Mouse (Mus musculus) midbrain, embryonic 13.5 days (tissue): ENCODE results near the gene Nit2. TPM values are rescaled to one million over a fixed set of nuclear protein-coding genes. Genes with fewer than 3 reads are reported as not detected.

ENCODE experiments used
- ATAC-seq: fragments of 200-750 bp; cut with Nextera tagmentation; 2 replicates; pipeline ENCODE4 v1.8.0; 2017; ENCODE audit warnings: mild to moderate bottlenecking, moderate TSS enrichment, moderate library complexity
- H3K27ac ChIP-seq: fragments of 300-500 bp; sonication (generic); 2 replicates; pipeline ENCODE4 v1.5.1; 2015; ENCODE audit warnings: inconsistent platforms, mild to moderate bottlenecking, moderate library complexity
- H3K27me3 ChIP-seq: fragments of 300-500 bp; sonication (generic); 2 replicates; pipeline ENCODE4 v1.6.1; 2015; ENCODE audit warnings: mild to moderate bottlenecking, inconsistent platforms
- H3K36me3 ChIP-seq: fragments of 300-500 bp; sonication (generic); 2 replicates; pipeline ENCODE4 v1.6.1; 2015; ENCODE audit warnings: mild to moderate bottlenecking, inconsistent platforms
- H3K4me1 ChIP-seq: fragments of 300-500 bp; sonication (generic); replicated peaks from 2 replicates; pipeline ENCODE4 v1.6.1; 2015; ENCODE audit warnings: inconsistent platforms
- H3K4me2 ChIP-seq: fragments of 300-500 bp; sonication (generic); replicated peaks from 2 replicates; pipeline ENCODE4 v1.6.1; 2015; ENCODE audit warnings: moderate library complexity, mild to moderate bottlenecking, inconsistent platforms
- H3K4me3 ChIP-seq: fragments of 300-500 bp; sonication (generic); replicated peaks from 2 replicates; pipeline ENCODE4 v1.5.1; 2015; ENCODE audit warnings: mild to moderate bottlenecking, inconsistent platforms
- H3K9ac ChIP-seq: fragments of 300-500 bp; sonication (generic); replicated peaks from 2 replicates; pipeline ENCODE4 v1.6.1; 2015; ENCODE audit warnings: mild to moderate bottlenecking, inconsistent platforms
- H3K9me3 ChIP-seq: fragments of 300-500 bp; sonication (generic); 2 replicates; pipeline ENCODE4 v1.6.1; 2016; ENCODE audit warnings: mild to moderate bottlenecking, inconsistent platforms
- WGBS: fragments of 180-500 bp; shearing (Covaris S2); methylation state at CpG from one replicate; pipeline ENCODE4 v1.1.7; 2015; 5-methylcytosine and 5-hydroxymethylcytosine counted together
- polyA plus RNA-seq: library from polyadenylated mRNA; unstranded; fragments of >200 nt; fragmentation: Nextera tagmentation; extraction: Ambion mirVana; gene quantifications from 2 replicates; pipeline ENCODE4 v1.2.1, GENCODE M21; 2015

Gene Nit2
- 41.3 and 41.6 TPM in 2 replicates for polyA plus RNA-seq

DNA sequence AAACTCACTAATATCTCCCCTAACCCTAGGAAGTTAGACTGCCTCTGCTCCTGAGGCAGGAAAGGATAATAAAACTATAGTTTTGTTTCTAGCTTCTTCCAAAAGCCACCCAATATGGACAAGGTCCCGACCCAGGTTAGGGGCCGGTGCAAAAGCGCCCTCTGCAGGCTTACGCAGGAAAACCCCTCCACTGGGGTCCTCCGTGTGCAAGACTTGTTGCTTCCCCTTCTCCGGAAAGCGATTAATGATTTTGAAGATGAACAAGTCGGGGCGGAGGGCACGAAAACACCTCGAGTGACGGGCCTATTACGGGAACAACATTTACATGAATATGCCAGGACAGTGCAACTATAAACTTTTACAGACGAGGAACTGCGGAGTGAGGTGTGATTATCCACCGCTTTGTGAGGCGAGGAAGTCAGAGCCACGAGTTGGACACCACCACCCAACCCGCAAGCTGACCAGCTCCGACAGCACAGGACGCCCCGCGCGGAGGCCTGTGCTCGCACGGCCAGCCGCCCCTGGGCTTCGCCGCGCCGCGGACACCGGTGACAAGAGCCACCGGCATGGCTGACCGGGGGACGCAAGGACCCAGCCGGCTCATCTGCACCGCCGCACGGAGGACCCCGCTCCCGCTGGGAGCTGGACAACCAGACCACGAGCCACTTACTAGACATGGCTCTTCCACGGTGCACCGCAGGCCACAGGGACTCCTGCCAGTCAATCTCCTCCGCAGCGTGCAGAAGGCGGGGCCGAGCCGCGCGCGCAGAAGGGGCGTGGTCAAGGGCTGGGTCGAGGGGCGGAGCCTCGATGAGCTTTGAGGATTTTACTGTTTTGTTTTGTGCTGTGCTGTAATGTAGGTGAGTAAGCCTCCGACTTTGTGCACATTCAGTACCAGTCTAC is at the start of gene Nit2:
Nit2 (minus strand) TSS at position 731 of the 903 bp plus-strand sequence.
- peak; percentile 98 for ATAC-seq
- Histone ChIP-seq H3K4me3 (peak within 1 kb of the TSS; percentile 81), H3K4me2 (peak within 1 kb of the TSS; percentile 76), H3K9ac (peak within 1 kb of the TSS; percentile 77), H3K9me3 (no peaks in the 10 kb centered on the region), H3K36me3 (peaks cover 13% of the 10 kb centered on the region), H3K4me1 (peaks cover 19% of the 10 kb centered on the region), H3K27ac (peak within 1 kb of the TSS; percentile 79), H3K27me3 (no peaks in the 10 kb centered on the region)
- WGBS: under 1% methylated on average over 58 of the region's 58 CpGs

DNA sequence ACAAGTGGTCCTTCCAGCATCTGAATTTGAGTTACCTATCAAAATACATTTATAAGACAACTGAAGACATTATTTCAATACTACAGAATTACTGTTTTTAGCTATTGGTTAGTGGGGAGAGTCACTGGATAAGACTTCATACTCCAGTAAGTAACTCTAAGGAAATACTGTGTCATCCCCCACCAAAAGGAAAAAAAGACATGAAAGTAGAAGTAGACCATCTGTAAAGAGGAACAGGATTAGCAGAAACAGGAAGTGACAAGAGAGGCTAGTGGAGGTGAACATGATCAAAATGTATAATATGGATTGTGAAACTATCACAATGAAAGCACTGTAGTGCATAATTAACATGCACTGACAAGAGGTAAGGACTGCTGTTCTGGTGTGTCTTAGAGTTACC is 48.8 kb upstream of the Nit2 start:
- H3K9ac ChIP-seq: no peak overlapping the region
- no peak overlapping the region for H3K27ac ChIP-seq
- H3K36me3 ChIP-seq: peaks cover 36% of the 10 kb centered on the region
- no peaks in the 10 kb centered on the region for H3K4me1 ChIP-seq
- no peaks in the 10 kb centered on the region for H3K27me3 ChIP-seq
- H3K4me2 ChIP-seq: no peak overlapping the region
- no peaks in the 10 kb centered on the region for H3K9me3 ChIP-seq
- H3K4me3 ChIP-seq: no peak overlapping the region
- no peak for ATAC-seq

DNA sequence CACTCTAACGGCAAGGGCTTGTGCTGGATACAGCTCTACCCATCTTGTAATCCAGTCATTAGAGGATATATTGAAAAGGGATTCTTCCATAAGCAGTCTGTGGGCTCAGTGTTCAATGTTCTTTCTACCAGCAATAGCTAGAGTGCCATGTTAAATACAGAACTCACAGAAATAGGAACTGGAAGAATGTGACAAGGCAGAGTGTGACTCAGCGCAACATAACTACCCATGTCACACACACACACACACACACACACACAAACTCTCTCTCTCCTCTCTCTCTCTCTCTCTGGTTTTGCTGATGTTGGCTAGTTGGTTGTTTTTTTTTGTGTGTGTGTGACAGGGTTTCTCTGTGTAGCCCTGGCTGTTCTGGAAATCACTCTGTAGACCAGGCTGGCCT is 43.9 kb upstream of the Nit2 start:
- Histone ChIP-seq H3K4me1 (no peaks in the 10 kb centered on the region), H3K27ac (no peak overlapping the region), H3K36me3 (peaks cover 47% of the 10 kb centered on the region), H3K9me3 (no peaks in the 10 kb centered on the region), H3K4me3 (no peak overlapping the region), H3K9ac (no peak overlapping the region), H3K27me3 (no peaks in the 10 kb centered on the region), H3K4me2 (no peak overlapping the region)
- WGBS: 95% methylated on average over 2 of the region's 2 CpGs
- ATAC-seq: no peak

DNA sequence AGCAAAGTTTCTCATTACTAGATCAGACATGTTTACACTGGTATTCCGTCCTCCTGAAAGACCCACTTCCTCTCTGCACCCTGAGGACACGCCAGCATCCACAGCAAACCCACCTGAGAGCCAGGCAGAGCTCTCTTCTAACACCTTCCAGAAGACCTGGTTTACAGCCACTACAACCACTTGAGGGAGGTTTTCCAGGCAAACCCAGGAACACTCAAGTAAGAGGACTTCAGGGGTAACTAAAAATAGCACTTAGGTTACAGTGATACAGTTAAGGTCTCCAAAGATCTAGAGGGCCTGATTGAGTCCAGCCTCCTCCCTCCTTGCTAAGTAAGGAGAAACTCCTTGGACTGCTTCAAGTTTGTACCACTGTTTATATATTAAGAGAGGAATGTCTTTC is 41.2 kb upstream of the Nit2 start:
- no peak overlapping the region for H3K4me2 ChIP-seq
- no peaks in the 10 kb centered on the region for H3K9me3 ChIP-seq
- H3K4me1 ChIP-seq: no peaks in the 10 kb centered on the region
- H3K27me3 ChIP-seq: no peaks in the 10 kb centered on the region
- 91% methylated on average over 2 of the region's 2 CpGs for WGBS
- no peak overlapping the region for H3K9ac ChIP-seq
- no peak for ATAC-seq
- no peak overlapping the region for H3K4me3 ChIP-seq
- no peak overlapping the region for H3K27ac ChIP-seq
- H3K36me3 ChIP-seq: peaks cover 42% of the 10 kb centered on the region

DNA sequence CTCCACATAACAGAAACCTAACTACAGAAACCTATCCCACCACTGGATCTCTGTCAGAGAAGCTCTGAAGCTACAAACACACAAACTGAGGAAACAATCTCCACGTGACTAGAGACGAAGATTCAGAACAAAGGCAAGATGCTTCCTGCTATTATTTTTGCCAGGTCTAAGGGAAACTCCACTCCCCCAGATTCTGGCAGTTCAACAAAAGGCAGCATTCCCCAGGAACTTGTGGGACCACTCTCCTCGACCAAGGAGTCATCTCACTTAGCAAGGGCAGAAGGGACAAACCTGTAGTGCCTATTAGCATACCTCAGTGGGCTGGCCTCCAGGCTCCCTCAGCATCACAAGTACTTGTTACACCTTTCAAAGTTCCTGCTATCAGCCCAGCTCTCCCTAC is 30.1 kb upstream of the Nit2 start:
- H3K4me3 ChIP-seq: no peak overlapping the region
- no peak overlapping the region for H3K9ac ChIP-seq
- H3K27me3 ChIP-seq: no peaks in the 10 kb centered on the region
- H3K9me3 ChIP-seq: no peaks in the 10 kb centered on the region
- ATAC-seq: no peak
- H3K4me1 ChIP-seq: no peaks in the 10 kb centered on the region
- H3K36me3 ChIP-seq: peaks cover 26% of the 10 kb centered on the region
- no peak overlapping the region for H3K4me2 ChIP-seq
- H3K27ac ChIP-seq: no peak overlapping the region
- WGBS: 76% methylated on average over 3 of the region's 3 CpGs

DNA sequence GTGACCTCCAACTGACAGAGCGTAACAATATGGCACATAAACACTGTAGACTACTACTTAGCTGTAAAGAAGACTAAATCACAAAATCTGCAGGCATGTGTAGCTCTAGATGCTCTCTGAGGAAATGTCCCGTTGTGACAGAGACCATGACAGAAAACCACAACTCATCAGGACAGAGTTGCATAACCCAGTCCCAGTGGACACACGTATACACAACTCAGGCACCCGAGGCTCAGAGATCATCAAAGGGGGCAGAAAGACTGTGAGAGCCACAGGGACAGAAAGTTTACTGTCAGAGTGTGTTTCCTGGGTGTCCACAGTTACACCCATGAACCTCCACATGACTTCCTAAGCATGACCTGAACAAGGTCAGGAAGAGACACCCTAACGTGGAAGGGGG is 29.4 kb upstream of the Nit2 start:
- Histone ChIP-seq H3K4me2 (no peak overlapping the region), H3K9me3 (no peaks in the 10 kb centered on the region), H3K36me3 (peaks cover 33% of the 10 kb centered on the region), H3K27me3 (no peaks in the 10 kb centered on the region), H3K27ac (no peak overlapping the region), H3K4me1 (no peaks in the 10 kb centered on the region), H3K4me3 (no peak overlapping the region), H3K9ac (no peak overlapping the region)
- ATAC-seq: no peak
- 81% methylated on average over 5 of the region's 5 CpGs for WGBS

DNA sequence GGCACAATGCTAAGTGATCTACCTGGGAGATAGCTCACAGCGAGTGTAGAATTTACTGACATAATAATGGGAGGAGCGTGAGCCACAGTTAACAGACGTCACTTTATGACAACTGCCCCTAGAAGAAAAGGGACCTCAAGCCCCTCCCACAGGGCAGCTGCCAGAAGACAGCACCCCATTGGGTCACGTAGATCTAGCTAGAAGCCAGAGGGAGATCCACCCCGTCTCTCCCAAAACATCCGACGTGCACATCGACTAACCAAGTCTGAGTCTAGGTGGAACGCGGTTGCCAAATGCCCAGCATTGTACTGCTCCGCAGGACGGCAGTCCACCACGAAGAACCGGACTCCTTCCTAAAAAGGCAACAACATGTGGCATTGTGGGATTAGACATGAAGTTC is 24.1 kb upstream of the Nit2 start:
- H3K27me3 ChIP-seq: no peaks in the 10 kb centered on the region
- H3K4me1 ChIP-seq: no peaks in the 10 kb centered on the region
- H3K9ac ChIP-seq: no peak overlapping the region
- ATAC-seq: no peak
- H3K9me3 ChIP-seq: no peaks in the 10 kb centered on the region
- no peak overlapping the region for H3K27ac ChIP-seq
- H3K4me3 ChIP-seq: no peak overlapping the region
- WGBS: 90% methylated on average over 14 of the region's 14 CpGs
- H3K4me2 ChIP-seq: no peak overlapping the region
- H3K36me3 ChIP-seq: peaks cover 33% of the 10 kb centered on the region

DNA sequence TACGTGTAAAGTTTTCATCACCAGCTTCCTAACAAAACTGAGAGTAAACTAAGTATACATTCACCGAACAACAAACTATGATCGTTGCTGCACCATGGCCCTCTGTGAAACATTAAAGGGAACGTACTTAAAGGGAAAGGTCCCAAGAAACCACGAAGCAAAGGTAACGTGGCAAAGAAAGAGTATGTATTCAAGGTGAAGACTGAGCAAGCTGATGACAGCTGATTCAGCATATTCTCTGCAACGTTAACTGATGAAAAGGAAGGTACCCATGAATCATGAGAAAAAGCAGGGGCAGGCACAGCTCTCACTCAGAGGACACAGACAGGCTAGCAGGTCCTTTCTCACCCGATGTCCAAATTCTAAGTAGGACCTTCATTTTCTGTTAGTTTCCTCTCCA is 23.2 kb upstream of the Nit2 start:
- peaks cover 38% of the 10 kb centered on the region for H3K36me3 ChIP-seq
- H3K4me3 ChIP-seq: no peak overlapping the region
- no peaks in the 10 kb centered on the region for H3K4me1 ChIP-seq
- no peak overlapping the region for H3K4me2 ChIP-seq
- no peak overlapping the region for H3K27ac ChIP-seq
- ATAC-seq: no peak
- no peak overlapping the region for H3K9ac ChIP-seq
- H3K9me3 ChIP-seq: no peaks in the 10 kb centered on the region
- no peaks in the 10 kb centered on the region for H3K27me3 ChIP-seq
- WGBS: 97% methylated on average over 8 of the region's 8 CpGs

DNA sequence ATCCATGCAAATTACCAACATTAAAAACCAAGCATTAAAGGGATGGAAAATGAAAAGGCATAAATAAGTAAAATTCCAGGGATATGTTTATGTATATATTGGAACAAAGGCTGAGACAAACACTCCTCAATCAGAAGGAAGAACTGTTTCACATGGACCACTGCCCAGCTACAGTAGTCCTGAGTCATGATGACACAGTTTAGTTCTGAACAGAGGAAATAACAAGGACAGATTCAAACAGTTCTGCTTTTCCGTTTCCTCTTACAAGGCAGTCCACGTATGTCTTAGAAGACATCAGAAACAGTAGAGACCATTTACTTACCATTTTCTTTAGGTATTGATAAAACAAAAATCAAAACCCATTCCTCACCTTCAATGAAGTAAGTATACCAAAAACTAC is 22.4 kb upstream of the Nit2 start:
- no peak overlapping the region for H3K27ac ChIP-seq
- no peak overlapping the region for H3K4me2 ChIP-seq
- no peaks in the 10 kb centered on the region for H3K27me3 ChIP-seq
- no peak overlapping the region for H3K4me3 ChIP-seq
- H3K9me3 ChIP-seq: no peaks in the 10 kb centered on the region
- WGBS: 87% methylated on average over 2 of the region's 2 CpGs
- peaks cover 39% of the 10 kb centered on the region for H3K36me3 ChIP-seq
- no peak for ATAC-seq
- no peak overlapping the region for H3K9ac ChIP-seq
- H3K4me1 ChIP-seq: no peaks in the 10 kb centered on the region

DNA sequence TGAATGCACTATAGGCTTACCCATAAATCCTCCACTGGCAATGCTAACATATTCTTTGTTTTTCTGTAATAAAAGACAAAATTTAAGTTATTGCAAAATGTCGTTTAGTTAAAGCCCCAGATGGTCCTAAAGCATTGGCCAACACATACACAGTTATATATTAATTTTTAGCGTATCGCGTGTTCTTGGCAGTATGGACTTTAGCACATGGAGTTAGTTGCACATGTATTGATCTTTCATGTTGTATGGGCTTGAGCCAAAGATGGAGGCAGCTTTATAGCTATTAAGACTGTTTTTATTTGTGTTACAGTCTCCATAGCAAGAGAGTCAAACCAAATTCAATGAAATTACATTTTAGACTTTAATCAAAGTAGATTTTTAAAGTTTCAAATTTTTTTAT is 19.5 kb upstream of the Nit2 start:
- Histone ChIP-seq H3K36me3 (peaks cover 53% of the 10 kb centered on the region), H3K4me1 (no peaks in the 10 kb centered on the region), H3K9me3 (no peaks in the 10 kb centered on the region), H3K27ac (no peak overlapping the region), H3K4me3 (no peak overlapping the region), H3K4me2 (no peak overlapping the region), H3K27me3 (no peaks in the 10 kb centered on the region), H3K9ac (no peak overlapping the region)
- WGBS: 98% methylated on average over 4 of the region's 4 CpGs
- ATAC-seq: no peak

DNA sequence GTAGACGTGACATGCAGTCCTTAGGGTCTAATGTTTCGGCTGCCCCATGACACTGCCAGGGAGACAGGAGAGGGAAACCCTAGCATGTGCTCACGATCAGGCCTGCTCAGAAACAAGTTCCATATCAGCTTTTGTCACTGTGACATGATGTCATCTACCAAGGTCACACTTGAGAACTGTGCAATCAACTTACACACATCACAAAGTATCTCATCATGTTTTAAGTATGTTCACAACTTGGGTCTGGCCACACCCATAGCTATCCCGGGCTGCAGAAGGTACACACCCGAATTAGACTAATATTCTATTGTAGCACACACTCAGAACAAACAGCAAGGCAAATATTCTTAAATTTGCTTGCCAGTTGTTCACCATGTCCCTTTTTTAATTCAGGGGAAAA is 14.9 kb upstream of the Nit2 start:
- 93% methylated on average over 5 of the region's 5 CpGs for WGBS
- no peak overlapping the region for H3K27ac ChIP-seq
- no peak overlapping the region for H3K9ac ChIP-seq
- H3K4me2 ChIP-seq: no peak overlapping the region
- H3K9me3 ChIP-seq: no peaks in the 10 kb centered on the region
- H3K4me3 ChIP-seq: no peak overlapping the region
- ATAC-seq: no peak
- H3K4me1 ChIP-seq: no peaks in the 10 kb centered on the region
- no peaks in the 10 kb centered on the region for H3K27me3 ChIP-seq
- peaks cover 47% of the 10 kb centered on the region for H3K36me3 ChIP-seq

DNA sequence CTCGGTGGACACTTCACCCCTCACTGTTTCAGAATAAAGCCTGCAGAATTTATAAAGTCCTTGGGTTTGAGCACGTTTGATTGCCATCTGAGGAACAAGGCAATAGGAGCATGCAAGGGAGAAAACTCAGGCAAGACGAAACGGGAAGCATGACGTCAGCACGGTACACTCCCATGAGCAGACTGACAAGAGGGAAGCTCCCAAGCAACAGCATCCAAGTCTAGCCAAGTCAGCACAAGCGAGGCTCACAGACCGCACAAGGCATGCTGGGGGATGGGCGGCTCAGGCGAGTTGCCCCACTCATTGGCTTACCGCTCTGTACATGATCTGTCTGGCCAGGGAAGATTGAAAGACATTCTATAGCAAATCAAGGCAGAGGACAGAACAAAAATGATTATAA is 14.0 kb upstream of the Nit2 start:
- Histone ChIP-seq H3K4me1 (no peaks in the 10 kb centered on the region), H3K27ac (no peak overlapping the region), H3K9ac (no peak overlapping the region), H3K4me2 (no peak overlapping the region), H3K36me3 (peaks cover 52% of the 10 kb centered on the region), H3K4me3 (no peak overlapping the region), H3K27me3 (no peaks in the 10 kb centered on the region), H3K9me3 (no peaks in the 10 kb centered on the region)
- WGBS: 89% methylated on average over 11 of the region's 11 CpGs
- no peak for ATAC-seq

DNA sequence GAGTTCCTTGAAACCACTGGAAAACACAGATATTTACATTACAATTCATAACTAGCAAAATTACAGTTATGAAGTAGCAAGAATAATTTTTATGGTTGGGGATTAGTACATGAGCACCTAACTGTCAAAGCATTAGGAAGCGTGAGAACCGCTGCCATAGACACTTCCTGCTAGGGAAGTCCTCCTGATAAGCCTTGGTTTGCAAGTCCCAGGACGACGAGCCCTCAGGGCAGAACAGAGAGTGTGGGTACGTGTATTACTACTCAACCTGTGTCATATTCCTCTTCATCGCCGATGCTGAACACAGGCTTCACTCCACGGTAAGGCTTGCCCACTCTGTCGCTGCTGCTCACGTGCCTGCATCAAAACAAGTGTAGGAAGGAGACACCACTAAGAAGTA is 10.5 kb upstream of the Nit2 start:
- H3K4me2 ChIP-seq: no peak overlapping the region
- peaks cover 47% of the 10 kb centered on the region for H3K36me3 ChIP-seq
- ATAC-seq: no peak
- no peaks in the 10 kb centered on the region for H3K9me3 ChIP-seq
- H3K27me3 ChIP-seq: no peaks in the 10 kb centered on the region
- 91% methylated on average over 10 of the region's 10 CpGs for WGBS
- no peak overlapping the region for H3K9ac ChIP-seq
- H3K27ac ChIP-seq: no peak overlapping the region
- no peaks in the 10 kb centered on the region for H3K4me1 ChIP-seq
- H3K4me3 ChIP-seq: no peak overlapping the region
